Mouse (Mus musculus): ENCODE measurements around the gene Eif4g3. TPM values are rescaled to one million over a fixed set of nuclear protein-coding genes. Genes with fewer than 3 reads are reported as not detected.

Gene Eif4g3
- polyA plus RNA-seq, 2 experiments from 2014 or later = 35.4 to 42.5 TPM

GRCm38 (mm10) chr4:138222396-138222795 is 229.6 kb downstream of the Eif4g3 start:
- peak; percentile 55 for ATAC-seq

- ATAC-seq = peak; percentile 25
Measured at GRCm38 (mm10) chr4:138223623-138224022, 230.8 kb downstream of the Eif4g3 start.

- ATAC-seq = no peak
Measured at GRCm38 (mm10) chr4:138246756-138247665, 254.2 kb downstream of the Eif4g3 start.

GRCm38 (mm10) chr4:138250088-138250960 is 257.5 kb downstream of the Eif4g3 start, which contains the start of the genes Sh2d5 and Kif17:
Gene Sh2d5, plus strand, starts transcription at chr4:138250403.
Gene Kif17, plus strand, starts transcription at chr4:138250435.
- ATAC-seq = peak; percentile 69

- no peak for ATAC-seq
Measured at GRCm38 (mm10) chr4:138251819-138252218, 259.0 kb downstream of the Eif4g3 start.

GRCm38 (mm10) chr4:138252231-138252630 is 259.4 kb downstream of the Eif4g3 start:
- no peak for ATAC-seq

GRCm38 (mm10) chr4:138257116-138257687 is 264.4 kb downstream of the Eif4g3 start:
- ATAC-seq = no peak

Other genes starting within 250 kb of the Eif4g3 start
- 1 to 10 TPM in 1 of 2 experiments, under 1 TPM in 1; 0.54 to 1.1 TPM for gene Alpl, start 196.6 kb upstream of the Eif4g3 start, polyA plus RNA-seq (2017; shearing (Covaris generic))
- gene Ece1, start 130.8 kb upstream of the Eif4g3 start, polyA plus RNA-seq (2017; shearing (Covaris generic)) = 10 to 100 TPM; 17.2 to 18.6 TPM
- 100 to 1,000 TPM; 130 to 146 TPM for gene Hp1bp3, start 223.3 kb downstream of the Eif4g3 start, polyA plus RNA-seq (2017; shearing (Covaris generic))

Data from activated CD4-positive, CD25-positive, alpha-beta regulatory T cell, adult 4 months (primary cell).